Mouse (Mus musculus) bone marrow, adult 2 months (tissue): ENCODE measurements around the gene Ogdh.

Experiments
- CTCF ChIP-seq: fragments of 200-500 bp; IDR thresholded peaks from 2 replicates; pipeline ENCODE4 v1.5.1; 2011; ENCODE audit warnings: low read length, control low read depth; ENCODE audit not compliant: control insufficient read depth, insufficient read depth
- POLR2A ChIP-seq: fragments of 200-500 bp; IDR thresholded peaks from 2 replicates; pipeline ENCODE4 v1.6.1; 2011; ENCODE audit warnings: low read depth, mild to moderate bottlenecking, control low read depth, low read length, borderline replicate concordance; ENCODE audit not compliant: control insufficient read depth

- no peak for TF ChIP-seq CTCF
- no peak for TF ChIP-seq POLR2A
These were observed 81.4 kb downstream of the Ogdh start for GRCm38 (mm10) chr11:6372784-6373183.
